Mouse (Mus musculus): ENCODE results near the gene Nfib. TPM values are rescaled to one million over a fixed set of nuclear protein-coding genes. Genes with fewer than 3 reads are reported as not detected.

Gene Nfib
- polyA plus RNA-seq, 1 experiment = 44.3 TPM

- H3K27me3 ChIP-seq (ENCODE audit: control insufficient read depth, insufficient read depth, low read length) = no peaks in the 10 kb centered on the region
- TF ChIP-seq CTCF (IDR thresholded peaks at IDR 0.05; ENCODE audit: borderline replicate concordance, insufficient read depth, low read depth, low read length) (no peak), POLR2A (IDR thresholded peaks at IDR 0.05; ENCODE audit: borderline replicate concordance, insufficient read depth, low read length) (no peak)
- no peak overlapping the region for H3K4me3 ChIP-seq (replicated peaks; ENCODE audit: insufficient read depth, low read depth, low read length)
- peaks cover 16% of the 10 kb centered on the region; the same call in 1 of the 2 replicates for H3K4me1 ChIP-seq (ENCODE audit: control insufficient read depth, insufficient read depth, low read length)
- DNase-seq = no peak
- H3K27ac ChIP-seq (ENCODE audit: insufficient read depth, low read length) = no peak overlapping the region
- 66% methylated on average over 12 of the region's 12 CpGs for WGBS
These were observed 6.9 kb downstream of the Nfib start for GRCm38 (mm10) chr4:82698616-82699015.

- Histone ChIP-seq H3K4me1 (ENCODE audit: control insufficient read depth, insufficient read depth, low read length) (peaks cover 20% of the 10 kb centered on the region; the same call in 1 of the 2 replicates), H3K4me3 (replicated peaks; ENCODE audit: insufficient read depth, low read depth, low read length) (no peak overlapping the region), H3K27me3 (ENCODE audit: control insufficient read depth, insufficient read depth, low read length) (no peaks in the 10 kb centered on the region), H3K27ac (ENCODE audit: insufficient read depth, low read length) (no peak overlapping the region)
- TF ChIP-seq CTCF (IDR thresholded peaks at IDR 0.05; ENCODE audit: borderline replicate concordance, insufficient read depth, low read depth, low read length) = no peak
- no peak for TF ChIP-seq POLR2A (IDR thresholded peaks at IDR 0.05; ENCODE audit: borderline replicate concordance, insufficient read depth, low read length)
- WGBS = 77% methylated on average over 6 of the region's 6 CpGs
- no peak for DNase-seq
These were observed 8.4 kb downstream of the Nfib start for GRCm38 (mm10) chr4:82697151-82697550.

DNA sequence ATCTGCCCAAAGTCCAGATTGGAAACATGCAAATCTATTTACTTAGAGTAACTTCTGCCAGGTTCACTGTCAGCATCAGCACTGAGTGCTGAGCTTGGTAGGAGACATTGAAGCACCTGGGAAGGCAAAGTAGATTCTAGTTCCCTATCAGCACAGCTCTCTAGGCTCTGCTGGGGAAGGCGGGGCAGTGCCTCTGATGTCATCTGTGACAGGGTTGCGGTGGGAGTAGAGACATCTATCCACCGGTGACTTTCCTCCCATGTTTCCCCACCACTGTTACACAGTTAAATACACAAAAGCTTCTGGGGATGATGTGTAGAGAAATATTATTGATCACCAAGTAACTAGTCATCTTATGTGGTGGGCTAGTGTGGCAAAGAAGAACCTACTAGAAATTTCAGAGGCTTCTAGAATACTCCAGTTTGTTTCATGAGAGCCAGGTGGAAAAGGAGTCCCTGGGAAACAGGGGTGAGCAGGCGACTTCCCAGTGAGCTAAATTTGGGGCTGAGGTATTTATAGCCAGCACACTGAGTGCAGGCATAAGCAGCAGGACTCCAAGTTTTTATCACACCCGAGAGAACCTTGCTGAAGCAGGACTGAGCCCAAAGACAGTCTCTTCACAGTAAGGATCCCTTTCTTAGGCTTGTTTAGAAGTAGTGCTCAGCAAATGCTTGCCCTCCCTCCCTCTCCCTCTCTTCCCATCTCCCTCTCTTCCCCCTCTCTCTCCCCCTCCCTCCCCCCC lies 9.6 kb downstream of the Nfib start:
- TF ChIP-seq CTCF (IDR thresholded peaks at IDR 0.05; ENCODE audit: borderline replicate concordance, insufficient read depth, low read depth, low read length) (no peak), POLR2A (IDR thresholded peaks at IDR 0.05; ENCODE audit: borderline replicate concordance, insufficient read depth, low read length) (no peak)
- H3K27me3 ChIP-seq (ENCODE audit: control insufficient read depth, insufficient read depth, low read length) = no peaks in the 10 kb centered on the region
- peaks cover 24% of the 10 kb centered on the region for H3K4me1 ChIP-seq (ENCODE audit: control insufficient read depth, insufficient read depth, low read length)
- H3K4me3 ChIP-seq (replicated peaks; ENCODE audit: insufficient read depth, low read depth, low read length) = no peak overlapping the region
- no peak overlapping the region for H3K27ac ChIP-seq (ENCODE audit: insufficient read depth, low read length)
- 51% methylated on average over 5 of the region's 5 CpGs for WGBS
- peak in 1 of 2 experiments; percentile 47 for DNase-seq

GRCm38 (mm10) chr4:82692009-82692326 lies 13.6 kb downstream of the Nfib start:
- H3K4me3 ChIP-seq (replicated peaks; ENCODE audit: insufficient read depth, low read depth, low read length) = no peak overlapping the region
- H3K27ac ChIP-seq (ENCODE audit: insufficient read depth, low read length) = no peak overlapping the region
- WGBS = 70% methylated on average over 3 of the region's 3 CpGs
- H3K27me3 ChIP-seq (ENCODE audit: control insufficient read depth, insufficient read depth, low read length) = no peaks in the 10 kb centered on the region
- no peak for DNase-seq
- H3K4me1 ChIP-seq (ENCODE audit: control insufficient read depth, insufficient read depth, low read length) = peaks cover 23% of the 10 kb centered on the region
- no peak for TF ChIP-seq CTCF (IDR thresholded peaks at IDR 0.05; ENCODE audit: borderline replicate concordance, insufficient read depth, low read depth, low read length)
- TF ChIP-seq POLR2A (IDR thresholded peaks at IDR 0.05; ENCODE audit: borderline replicate concordance, insufficient read depth, low read length) = no peak

DNA sequence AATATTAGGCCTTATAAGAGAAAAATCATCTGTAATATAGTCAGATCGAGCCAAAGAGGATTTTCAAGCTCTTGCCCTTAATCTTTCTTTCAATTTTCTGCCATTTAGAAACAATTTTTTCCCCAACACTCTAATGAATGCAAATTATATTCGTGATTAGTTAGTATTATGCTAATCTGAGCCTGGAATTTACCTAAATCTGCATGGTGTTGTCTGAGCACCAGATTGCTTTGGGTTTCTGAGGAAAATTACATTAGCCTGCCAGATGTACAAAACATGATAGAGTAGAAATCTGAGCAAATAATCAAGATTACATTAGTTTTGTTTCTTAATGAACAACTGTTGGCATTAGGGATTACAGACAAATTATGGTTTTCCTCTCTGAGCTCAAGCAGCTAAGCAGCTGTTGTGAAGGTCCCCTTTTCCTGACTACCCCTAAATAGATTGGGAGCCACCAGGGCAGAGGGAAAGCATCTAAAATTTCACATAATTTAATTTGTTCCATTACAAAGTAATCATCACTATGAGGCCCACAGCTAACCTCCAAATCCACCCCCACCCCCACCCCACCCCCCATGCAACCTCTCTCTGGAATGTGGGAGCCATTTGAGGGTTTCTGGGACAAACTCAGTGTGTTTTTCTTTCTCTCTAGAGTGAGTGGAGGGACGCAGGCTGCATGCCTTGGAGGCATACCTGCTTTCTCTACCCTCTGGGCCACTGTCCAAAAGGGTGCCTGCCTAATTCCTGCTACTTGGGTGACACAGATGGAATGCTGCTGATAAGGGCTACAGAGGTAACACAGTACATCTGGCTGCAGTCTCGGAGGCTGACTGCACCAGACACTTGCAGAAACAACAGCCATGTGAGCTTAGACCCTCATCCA lies 14.2 kb downstream of the Nfib start:
- Histone ChIP-seq H3K4me3 (replicated peaks; ENCODE audit: insufficient read depth, low read depth, low read length) (no peak overlapping the region), H3K4me1 (ENCODE audit: control insufficient read depth, insufficient read depth, low read length) (peaks cover 18% of the 10 kb centered on the region), H3K27ac (ENCODE audit: insufficient read depth, low read length) (no peak overlapping the region), H3K27me3 (ENCODE audit: control insufficient read depth, insufficient read depth, low read length) (no peaks in the 10 kb centered on the region)
- 64% methylated on average over 4 of the region's 4 CpGs for WGBS
- TF ChIP-seq POLR2A (IDR thresholded peaks at IDR 0.05; ENCODE audit: borderline replicate concordance, insufficient read depth, low read length) (no peak), CTCF (IDR thresholded peaks at IDR 0.05; ENCODE audit: borderline replicate concordance, insufficient read depth, low read depth, low read length) (no peak)
- no peak for DNase-seq

- TF ChIP-seq POLR2A (IDR thresholded peaks at IDR 0.05; ENCODE audit: borderline replicate concordance, insufficient read depth, low read length) (no peak), CTCF (IDR thresholded peaks at IDR 0.05; ENCODE audit: borderline replicate concordance, insufficient read depth, low read depth, low read length) (no peak)
- Histone ChIP-seq H3K4me1 (ENCODE audit: control insufficient read depth, insufficient read depth, low read length) (peaks cover 12% of the 10 kb centered on the region), H3K27ac (ENCODE audit: insufficient read depth, low read length) (peak overlapping the region; percentile 10; the same call in 1 of the 2 replicates), H3K4me3 (replicated peaks; ENCODE audit: insufficient read depth, low read depth, low read length) (no peak overlapping the region), H3K27me3 (ENCODE audit: control insufficient read depth, insufficient read depth, low read length) (no peaks in the 10 kb centered on the region)
- DNase-seq = peak; percentile 82 to 91
- 12% methylated on average over 7 of the region's 7 CpGs for WGBS
These were observed 15.3 kb downstream of the Nfib start for GRCm38 (mm10) chr4:82690267-82690666.

DNA sequence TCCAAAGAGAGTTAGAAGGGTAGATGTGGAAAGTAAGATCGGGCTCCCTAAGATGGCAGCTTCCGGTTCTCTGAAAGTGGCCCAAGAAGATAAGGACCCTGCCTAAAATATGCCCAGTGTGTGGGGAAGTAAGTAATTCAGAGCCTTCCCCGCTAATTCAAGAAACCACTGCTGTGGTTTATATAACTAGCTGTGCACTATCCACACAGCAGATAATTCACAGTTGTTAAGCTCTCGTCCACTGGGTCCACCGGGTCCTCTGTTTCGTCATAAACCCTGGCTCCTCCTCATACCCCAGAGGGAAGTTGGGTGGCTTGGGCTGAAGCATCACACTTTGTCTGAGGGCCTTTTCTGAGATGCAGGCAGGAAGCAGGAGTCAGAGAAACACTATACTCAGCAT lies 19.5 kb downstream of the Nfib start:
- Histone ChIP-seq H3K27me3 (ENCODE audit: control insufficient read depth, insufficient read depth, low read length) (no peaks in the 10 kb centered on the region), H3K4me3 (replicated peaks; ENCODE audit: insufficient read depth, low read depth, low read length) (no peak overlapping the region), H3K4me1 (ENCODE audit: control insufficient read depth, insufficient read depth, low read length) (peaks cover 3% of the 10 kb centered on the region; the same call in 1 of the 2 replicates), H3K27ac (ENCODE audit: insufficient read depth, low read length) (no peak overlapping the region)
- no peak for DNase-seq
- 96% methylated on average over 6 of the region's 6 CpGs for WGBS
- TF ChIP-seq POLR2A (IDR thresholded peaks at IDR 0.05; ENCODE audit: borderline replicate concordance, insufficient read depth, low read length) = no peak
- TF ChIP-seq CTCF (IDR thresholded peaks at IDR 0.05; ENCODE audit: borderline replicate concordance, insufficient read depth, low read depth, low read length) = no peak
